Comparison of ENCODE assay signal across 13 mouse cellular contexts in the genomic region with DNA sequence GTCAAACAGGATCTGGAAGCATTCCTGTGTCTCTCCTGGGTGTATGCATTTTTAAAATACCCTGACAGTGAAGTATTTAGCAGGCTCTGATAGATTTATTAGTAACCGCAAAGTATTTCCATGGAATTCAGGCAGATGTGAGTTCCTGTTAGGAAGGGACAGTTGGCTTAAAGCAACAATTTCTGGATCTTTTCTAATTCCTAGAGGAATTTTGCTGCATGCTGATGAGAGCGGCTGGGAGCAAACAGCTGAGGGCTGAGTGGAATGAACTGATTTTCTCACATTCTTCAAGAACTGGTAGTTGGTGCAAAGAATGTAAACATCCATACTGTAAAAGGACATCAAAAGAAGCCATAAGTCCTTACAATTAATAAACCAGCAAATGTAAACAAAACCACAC.
DNase-seq lines count a peak whose midpoint lies in the region; ATAC-seq and TF ChIP-seq lines count a peak whose summit lies in the region.
"Had no signal": no experiment of that assay in that cellular context is flagged by ENCODE, and none has a peak within 500 bp of the region (broad histone marks: within the 10 kb centered on the region; RNA-seq: fewer than 3 reads in every experiment).

No protein-coding gene starts in this region.

- no peak overlapping the region for H3K4me2 ChIP-seq in intestine, embryonic 14.5 days (ENCODE audit: low read length)
- no peak overlapping the region for H3K4me2 ChIP-seq in intestine, postnatal 0 days (replicated peaks; ENCODE audit: low read depth)
- H3K4me2 ChIP-seq in stomach, embryonic 16.5 days (ENCODE audit: low read depth, low read length), result 0 out of 2 replicates have a peak overlapping the region, but pooled peaks have one; percentile 9
- H3K4me2 ChIP-seq in stomach, postnatal 0 days (replicated peaks; ENCODE audit: low read depth), result no peak overlapping the region
- no peak overlapping the region for H3K4me2 ChIP-seq in kidney, postnatal 0 days (ENCODE audit: low read length)
- H3K4me2 ChIP-seq: liver, embryonic 15.5 days had no signal

- no peaks in the 10 kb centered on the region for H3K27me3 ChIP-seq in intestine, embryonic 14.5 days (replicated peaks; ENCODE audit: control insufficient read depth, insufficient read depth, low read length)
- H3K27me3 ChIP-seq in intestine, postnatal 0 days (replicated peaks; ENCODE audit: control insufficient read depth, insufficient read depth, low read length), result no peaks in the 10 kb centered on the region
- no peaks in the 10 kb centered on the region for H3K27me3 ChIP-seq in stomach, embryonic 16.5 days (ENCODE audit: control insufficient read depth, insufficient read depth, low read length)
- H3K27me3 ChIP-seq in stomach, postnatal 0 days (ENCODE audit: control insufficient read depth, insufficient read depth, low read length), result no peaks in the 10 kb centered on the region
- no peaks in the 10 kb centered on the region for H3K27me3 ChIP-seq in kidney, postnatal 0 days (ENCODE audit: insufficient read depth, low read length)
- H3K27me3 ChIP-seq: liver, embryonic 15.5 days had no signal

- no peak overlapping the region for H3K9ac ChIP-seq in intestine, embryonic 14.5 days (ENCODE audit: low read length)
- H3K9ac ChIP-seq in intestine, postnatal 0 days (ENCODE audit: low read depth, low read length), result no peak overlapping the region
- H3K9ac ChIP-seq in stomach, embryonic 16.5 days (ENCODE audit: low read length), result no peak overlapping the region
- H3K9ac ChIP-seq in stomach, postnatal 0 days (ENCODE audit: low read length), result no peak overlapping the region
- no peak overlapping the region for H3K9ac ChIP-seq in kidney, postnatal 0 days (ENCODE audit: low read depth, low read length)
- H3K9ac ChIP-seq: liver, embryonic 15.5 days had no signal

- no peaks in the 10 kb centered on the region for H3K9me3 ChIP-seq in intestine, embryonic 14.5 days (ENCODE audit: control insufficient read depth, low read length)
- no peaks in the 10 kb centered on the region for H3K9me3 ChIP-seq in intestine, postnatal 0 days (ENCODE audit: control insufficient read depth)
- no peaks in the 10 kb centered on the region for H3K9me3 ChIP-seq in stomach, embryonic 16.5 days (replicated peaks; ENCODE audit: control insufficient read depth, low read length)
- no peaks in the 10 kb centered on the region for H3K9me3 ChIP-seq in stomach, postnatal 0 days (ENCODE audit: control insufficient read depth, low read length)
- H3K9me3 ChIP-seq in kidney, postnatal 0 days (replicated peaks; ENCODE audit: low read length), result no peaks in the 10 kb centered on the region
- H3K9me3 ChIP-seq: liver, embryonic 15.5 days had no signal

- WGBS in intestine, embryonic 14.5 days, result 25% methylated on average over 2 of the region's 2 CpGs
- WGBS in intestine, postnatal 0 days, result 36% methylated on average over 2 of the region's 2 CpGs
- 21% methylated on average over 2 of the region's 2 CpGs for WGBS in stomach, embryonic 16.5 days
- 15% methylated on average over 2 of the region's 2 CpGs for WGBS in stomach, postnatal 0 days
- 44% methylated on average over 2 of the region's 2 CpGs for WGBS in kidney, postnatal 0 days

- TF ChIP-seq CTCF in intestine, postnatal 0 days (IDR thresholded peaks at IDR 0.05; ENCODE audit: low read depth), result no peak
- TF ChIP-seq CTCF in stomach, postnatal 0 days (IDR thresholded peaks at IDR 0.05; ENCODE audit: low read depth), result no peak
- TF ChIP-seq CTCF in kidney, postnatal 0 days (IDR thresholded peaks at IDR 0.05; ENCODE audit: low read depth), result no peak

- no peak for TF ChIP-seq EP300 in stomach, postnatal 0 days (optimal IDR thresholded peaks at IDR 0.05)

- no peak for DNase-seq in intestine, embryonic 14.5 days (ENCODE audit: low spot score)
- no peak for DNase-seq in stomach, postnatal 0 days (ENCODE audit: low spot score)
- DNase-seq in kidney, postnatal 0 days (ENCODE audit: low spot score), result peak; percentile 83
- no peak for DNase-seq in frontal cortex, adult 2 months (ENCODE audit: extremely low spot score in 1 of 2, low spot score in 1 of 2)
- DNase-seq: heart, adult 2 months; heart, postnatal 36 days; thymus, adult 18-20 months had no signal

- ATAC-seq in intestine, embryonic 14.5 days (replicated peaks; ENCODE audit: low FRiP score, low TSS enrichment, low read depth), result 0 out of 2 replicates have a peak, but pooled peaks have one; percentile 27
- ATAC-seq in intestine, postnatal 0 days, result no peak
- no peak for ATAC-seq in stomach, embryonic 16.5 days (ENCODE audit: insufficient read depth, low FRiP score)
- no peak for ATAC-seq in stomach, postnatal 0 days (ENCODE audit: low FRiP score, low TSS enrichment)
- no peak for ATAC-seq in kidney, postnatal 0 days (replicated peaks; ENCODE audit: low FRiP score, low read depth)
- ATAC-seq in megakaryocyte progenitor cell, adult 5-6 weeks (replicated peaks; ENCODE audit: poor library complexity), result no peak
- ATAC-seq: activated CD4-positive, CD25-positive, alpha-beta regulatory T cell, adult 4 months; CD4-positive, CD25-positive, alpha-beta regulatory T cell, adult 4 months had no signal

- H3K27ac ChIP-seq in intestine, embryonic 14.5 days (ENCODE audit: low read depth), result 0 out of 2 replicates have a peak overlapping the region, but pooled peaks have one; percentile 14
- H3K27ac ChIP-seq in intestine, postnatal 0 days (ENCODE audit: low read depth, low read length), result no peak overlapping the region
- H3K27ac ChIP-seq in stomach, embryonic 16.5 days (ENCODE audit: low read length), result no peak overlapping the region
- H3K27ac ChIP-seq in stomach, postnatal 0 days (replicated peaks), result no peak overlapping the region
- H3K27ac ChIP-seq in kidney, postnatal 0 days, result no peak overlapping the region
- H3K27ac ChIP-seq: heart, adult 2 months; liver, embryonic 15.5 days had no signal

- no peak overlapping the region for H3K4me3 ChIP-seq in intestine, embryonic 14.5 days (ENCODE audit: low read depth, low read length)
- no peak overlapping the region for H3K4me3 ChIP-seq in intestine, postnatal 0 days (ENCODE audit: low read depth, low read length)
- H3K4me3 ChIP-seq in stomach, embryonic 16.5 days (replicated peaks; ENCODE audit: low read length), result no peak overlapping the region
- H3K4me3 ChIP-seq in stomach, postnatal 0 days (ENCODE audit: low read depth, low read length), result no peak overlapping the region
- no peak overlapping the region for H3K4me3 ChIP-seq in kidney, postnatal 0 days (replicated peaks; ENCODE audit: low read depth, low read length)
- H3K4me3 ChIP-seq: heart, adult 2 months; liver, embryonic 15.5 days had no signal

- H3K36me3 ChIP-seq in intestine, embryonic 14.5 days (ENCODE audit: control insufficient read depth, insufficient read depth, low read length), result no peaks in the 10 kb centered on the region
- H3K36me3 ChIP-seq in intestine, postnatal 0 days (ENCODE audit: control insufficient read depth, insufficient read depth), result no peaks in the 10 kb centered on the region
- no peaks in the 10 kb centered on the region for H3K36me3 ChIP-seq in stomach, embryonic 16.5 days (ENCODE audit: control insufficient read depth, insufficient read depth, low read length)
- no peaks in the 10 kb centered on the region for H3K36me3 ChIP-seq in stomach, postnatal 0 days (ENCODE audit: control insufficient read depth, insufficient read depth, low read length)
- H3K36me3 ChIP-seq in kidney, postnatal 0 days (ENCODE audit: insufficient read depth, low read length), result no peaks in the 10 kb centered on the region
- H3K36me3 ChIP-seq: liver, embryonic 15.5 days had no signal

- H3K4me1 ChIP-seq in intestine, embryonic 14.5 days (replicated peaks; ENCODE audit: control insufficient read depth, insufficient read depth, low read length), result peaks cover 4% of the 10 kb centered on the region; the same call in 1 of the 2 replicates
- H3K4me1 ChIP-seq in intestine, postnatal 0 days (replicated peaks; ENCODE audit: control insufficient read depth, insufficient read depth, low read length), result no peaks in the 10 kb centered on the region
- H3K4me1 ChIP-seq in stomach, embryonic 16.5 days (ENCODE audit: control insufficient read depth, insufficient read depth, low read length), result no peaks in the 10 kb centered on the region
- no peaks in the 10 kb centered on the region for H3K4me1 ChIP-seq in stomach, postnatal 0 days (replicated peaks; ENCODE audit: control insufficient read depth, insufficient read depth)
- no peaks in the 10 kb centered on the region for H3K4me1 ChIP-seq in kidney, postnatal 0 days (replicated peaks; ENCODE audit: insufficient read depth, low read length)
- H3K4me1 ChIP-seq: liver, embryonic 15.5 days had no signal
